Mouse (Mus musculus) heart, embryonic 12.5 days (tissue): ENCODE results near the gene Oxld1. TPM values are rescaled to one million over a fixed set of nuclear protein-coding genes. Genes with fewer than 3 reads are reported as not detected.

Experiments used
- ATAC-seq: fragments of 200-750 bp; cut with Nextera tagmentation; 2 replicates; pipeline ENCODE4 v1.8.0; 2017; ENCODE audit warnings: moderate TSS enrichment, moderate library complexity; ENCODE audit not compliant: insufficient number of reproducible peaks, low FRiP score
- H3K27ac ChIP-seq: fragments of 300-500 bp; sonication (generic); 2 replicates; pipeline ENCODE4 v1.5.1; 2016; ENCODE audit warnings: mild to moderate bottlenecking, moderate library complexity; ENCODE audit not compliant: poor library complexity, severe bottlenecking
- H3K27me3 ChIP-seq: fragments of 300-500 bp; sonication (generic); replicated peaks from 2 replicates; pipeline ENCODE4 v1.6.1; 2016; ENCODE audit warnings: mild to moderate bottlenecking, moderate library complexity
- H3K36me3 ChIP-seq: fragments of 300-500 bp; sonication (generic); 2 replicates; pipeline ENCODE4 v1.6.1; 2016; ENCODE audit warnings: mild to moderate bottlenecking, moderate library complexity
- H3K4me1 ChIP-seq: fragments of 300-500 bp; sonication (generic); replicated peaks from 2 replicates; pipeline ENCODE4 v1.6.1; 2016; ENCODE audit warnings: mild to moderate bottlenecking
- H3K4me2 ChIP-seq: fragments of 300-500 bp; sonication (generic); 2 replicates; pipeline ENCODE4 v1.6.1; 2016; ENCODE audit warnings: mild to moderate bottlenecking, moderate library complexity
- H3K4me3 ChIP-seq: fragments of 300-500 bp; sonication (generic); 2 replicates; pipeline ENCODE4 v1.5.1; 2016; ENCODE audit warnings: mild to moderate bottlenecking
- H3K9ac ChIP-seq: fragments of 300-500 bp; sonication (generic); 2 replicates; pipeline ENCODE4 v1.6.1; 2016; ENCODE audit warnings: mild to moderate bottlenecking, moderate library complexity
- H3K9me3 ChIP-seq: fragments of 300-500 bp; sonication (generic); replicated peaks from 2 replicates; pipeline ENCODE4 v1.6.1; 2016; ENCODE audit warnings: mild to moderate bottlenecking, moderate library complexity
- WGBS: fragments of 180-500 bp; shearing (Covaris S2); methylation state at CpG from one replicate; pipeline ENCODE4 v1.1.7; 2016; 5-methylcytosine and 5-hydroxymethylcytosine counted together
- polyA plus RNA-seq: library from polyadenylated mRNA; unstranded; fragments of >200 nt; fragmentation: Nextera tagmentation; extraction: Ambion mirVana; gene quantifications from 2 replicates; pipeline ENCODE4 v1.2.1, GENCODE M21; 2016

Gene Oxld1
- polyA plus RNA-seq, result 14.9 and 15.2 TPM in 2 replicates

DNA sequence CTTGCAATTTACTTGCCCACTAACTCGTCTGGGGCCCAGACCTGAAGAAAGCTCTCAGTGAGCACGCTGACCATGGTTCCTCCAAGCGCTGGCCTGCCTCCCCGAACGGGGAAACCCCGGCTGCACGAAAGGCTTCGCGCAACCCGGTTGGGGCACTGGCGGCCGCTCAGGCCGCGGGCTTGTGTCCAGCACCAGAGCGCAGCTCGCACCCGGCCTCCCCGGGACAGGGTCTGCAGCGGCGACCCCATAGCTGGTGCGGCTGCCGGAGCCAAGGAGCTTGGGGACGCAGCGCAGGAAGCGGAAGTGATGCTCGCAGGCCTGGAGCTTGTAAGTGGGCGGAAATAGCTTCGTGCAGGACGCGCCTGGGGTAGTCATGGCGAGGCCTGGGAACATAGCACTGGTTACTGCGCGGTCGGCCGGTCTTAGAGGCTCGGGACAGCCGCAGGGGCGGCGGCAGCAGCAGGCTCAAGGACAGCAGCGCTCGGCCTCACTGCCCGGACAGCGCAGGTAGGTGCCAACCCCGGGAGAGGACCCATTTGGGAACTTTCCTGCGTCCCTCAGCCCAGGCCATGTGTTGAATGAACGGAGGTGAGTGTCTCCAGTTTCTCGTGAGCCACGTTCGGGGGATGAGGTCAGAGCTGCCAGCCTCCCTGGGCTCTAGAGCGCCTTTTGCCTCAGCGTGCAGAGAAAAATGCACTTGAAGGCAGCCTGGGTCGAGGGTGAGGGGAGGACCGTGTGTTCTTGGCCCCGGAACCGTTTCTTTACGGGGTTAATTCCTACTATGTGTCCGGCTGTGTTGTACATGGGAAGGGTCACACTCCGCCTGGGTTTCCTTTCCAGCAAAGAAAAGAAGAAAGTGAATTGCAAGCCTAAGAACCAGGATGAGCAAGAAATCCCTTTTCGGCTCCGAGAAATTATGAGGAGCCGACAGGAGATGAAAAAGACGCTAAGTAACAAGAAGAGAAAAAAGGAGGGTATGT lies at the start of gene Oxld1, which contains the start of gene Ccdc137:
Oxld1 (minus strand) TSS at position 297 of the 980 bp plus-strand sequence.
Ccdc137 (plus strand) TSS at position 344 of the 980 bp plus-strand sequence.
- Histone ChIP-seq H3K9ac (peak within 1 kb of the TSS; percentile 92), H3K4me1 (peaks cover 16% of the 10 kb centered on the region), H3K36me3 (peaks cover 39% of the 10 kb centered on the region), H3K27me3 (no peaks in the 10 kb centered on the region), H3K9me3 (no peaks in the 10 kb centered on the region), H3K4me2 (peak within 1 kb of the TSS; percentile 92), H3K4me3 (peak within 1 kb of the TSS; percentile 82), H3K27ac (peak within 1 kb of the TSS; percentile 92)
- ATAC-seq, result peak; percentile 87
- WGBS, result 3% methylated on average over 62 of the region's 62 CpGs

- H3K36me3 ChIP-seq, result no peaks in the 10 kb centered on the region
- 53% methylated on average over 4 of the region's 4 CpGs for WGBS
- H3K27ac ChIP-seq, result no peak overlapping the region
- no peak overlapping the region for H3K4me2 ChIP-seq
- no peak for ATAC-seq
- H3K9ac ChIP-seq, result no peak overlapping the region
- 0 out of 2 replicates have a peak, but pooled peaks cover 5% of the 10 kb centered on the region for H3K27me3 ChIP-seq
- peaks cover 21% of the 10 kb centered on the region for H3K4me1 ChIP-seq
- no peak overlapping the region for H3K4me3 ChIP-seq
- no peaks in the 10 kb centered on the region for H3K9me3 ChIP-seq
Observed at GRCm38 (mm10) chr11:120506899-120507298, 49.0 kb upstream of the Oxld1 start.

DNA sequence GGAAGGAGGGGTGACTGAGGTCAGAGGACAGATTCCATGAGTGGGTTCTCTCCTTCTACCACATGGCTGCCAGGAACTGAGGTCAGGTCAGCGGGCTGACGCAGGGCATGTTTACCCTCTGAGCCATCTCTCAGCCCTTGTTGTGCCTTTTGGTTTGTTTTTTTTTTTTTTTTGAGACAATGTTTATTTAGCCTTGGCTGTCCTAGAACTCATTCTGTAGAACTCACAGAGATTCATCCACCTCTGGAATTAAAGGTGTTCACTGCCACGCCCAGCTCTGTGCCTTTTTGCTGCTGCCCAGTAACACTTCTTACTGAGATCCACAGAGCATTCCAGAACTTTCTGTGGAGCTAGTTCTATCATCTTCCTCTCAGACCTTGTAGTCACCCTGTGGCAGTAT lies 47.8 kb upstream of the Oxld1 start:
- no peak for ATAC-seq
- H3K36me3 ChIP-seq, result no peaks in the 10 kb centered on the region
- H3K27me3 ChIP-seq, result 0 out of 2 replicates have a peak, but pooled peaks cover 5% of the 10 kb centered on the region
- peaks cover 18% of the 10 kb centered on the region for H3K4me1 ChIP-seq
- 78% methylated on average over 3 of the region's 3 CpGs for WGBS
- no peak overlapping the region for H3K4me3 ChIP-seq
- no peak overlapping the region for H3K27ac ChIP-seq
- H3K9ac ChIP-seq, result no peak overlapping the region
- H3K4me2 ChIP-seq, result no peak overlapping the region
- H3K9me3 ChIP-seq, result no peaks in the 10 kb centered on the region

DNA sequence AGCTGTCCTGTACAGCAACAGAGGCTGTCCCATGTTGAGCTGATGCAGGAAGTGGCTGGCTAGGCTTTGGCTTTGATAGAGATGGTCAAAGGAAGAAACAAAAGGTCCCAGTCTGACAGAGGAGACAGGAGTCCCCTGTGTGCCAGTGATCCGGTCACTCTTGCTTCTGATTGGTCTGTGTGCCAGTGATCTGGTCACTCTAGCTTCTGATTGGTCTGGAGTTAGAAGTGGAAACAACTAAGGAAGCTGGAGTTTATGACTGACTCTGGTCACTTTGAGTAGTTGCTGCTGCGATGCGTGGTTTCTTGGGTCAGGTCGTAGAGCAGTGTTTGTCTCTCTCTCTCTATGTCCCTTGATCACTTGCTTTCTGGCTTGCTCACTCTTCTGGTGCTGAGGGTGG lies 43.8 kb upstream of the Oxld1 start:
- 81% methylated on average over 4 of the region's 4 CpGs for WGBS
- H3K36me3 ChIP-seq, result peaks cover 24% of the 10 kb centered on the region
- H3K9ac ChIP-seq, result no peak overlapping the region
- ATAC-seq, result no peak
- H3K4me1 ChIP-seq, result peaks cover 9% of the 10 kb centered on the region
- no peaks in the 10 kb centered on the region for H3K9me3 ChIP-seq
- no peak overlapping the region for H3K27ac ChIP-seq
- H3K4me3 ChIP-seq, result no peak overlapping the region
- no peaks in the 10 kb centered on the region for H3K27me3 ChIP-seq
- no peak overlapping the region for H3K4me2 ChIP-seq

GRCm38 (mm10) chr11:120501018-120501417 lies 43.1 kb upstream of the Oxld1 start:
- WGBS, result 69% methylated on average over 6 of the region's 6 CpGs
- Histone ChIP-seq H3K4me1 (peaks cover 9% of the 10 kb centered on the region), H3K27me3 (no peaks in the 10 kb centered on the region), H3K27ac (no peak overlapping the region), H3K9ac (no peak overlapping the region), H3K4me3 (no peak overlapping the region), H3K9me3 (no peaks in the 10 kb centered on the region), H3K4me2 (no peak overlapping the region), H3K36me3 (peaks cover 30% of the 10 kb centered on the region)
- ATAC-seq, result no peak

DNA sequence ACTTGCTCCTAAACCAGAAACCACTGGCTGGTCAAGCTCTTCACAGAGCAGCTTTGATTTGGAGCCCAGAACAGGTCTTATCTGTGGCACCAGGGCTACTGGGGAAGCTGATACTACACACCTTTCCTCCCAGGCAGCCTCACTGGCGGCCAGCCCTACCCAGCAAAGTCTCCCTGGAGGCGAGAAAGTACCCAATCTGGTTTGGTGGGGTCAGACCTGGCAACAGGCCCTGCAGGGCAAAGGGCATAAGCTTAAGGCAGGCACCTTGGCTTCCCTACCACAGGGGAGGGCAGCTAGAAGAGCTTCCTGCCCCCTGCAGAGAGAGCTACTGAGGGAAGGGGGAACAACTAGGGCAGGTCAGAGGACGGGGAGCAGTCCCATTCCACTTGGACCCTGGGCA lies 42.5 kb upstream of the Oxld1 start:
- no peaks in the 10 kb centered on the region for H3K9me3 ChIP-seq
- no peak overlapping the region for H3K4me2 ChIP-seq
- peaks cover 37% of the 10 kb centered on the region for H3K36me3 ChIP-seq
- no peak overlapping the region for H3K27ac ChIP-seq
- no peak overlapping the region for H3K4me3 ChIP-seq
- peak overlapping the region; percentile 23; the same call in 1 of the 2 replicates for H3K9ac ChIP-seq
- no peaks in the 10 kb centered on the region for H3K27me3 ChIP-seq
- peaks cover 9% of the 10 kb centered on the region for H3K4me1 ChIP-seq
- no peak for ATAC-seq
- 9% methylated on average over 3 of the region's 3 CpGs for WGBS

DNA sequence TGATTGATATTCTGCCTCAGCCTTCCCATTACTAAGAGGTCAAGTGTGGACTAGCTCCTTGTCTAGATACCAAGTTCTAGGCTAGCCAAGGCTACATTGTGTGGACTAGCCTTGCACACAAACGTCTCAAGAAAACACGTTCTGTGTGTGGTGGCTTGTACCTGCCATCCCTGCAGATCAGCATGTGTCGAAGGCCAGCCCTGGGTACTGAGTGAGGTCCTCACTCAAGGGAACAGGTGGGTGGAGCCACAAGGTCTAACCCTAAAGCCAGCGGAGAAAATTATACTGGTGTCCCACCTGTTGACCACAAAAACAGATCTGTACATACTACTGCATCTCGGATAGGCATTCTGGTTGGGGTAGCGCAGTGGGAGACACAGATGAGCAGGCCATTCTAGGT lies 42.0 kb upstream of the Oxld1 start:
- peaks cover 9% of the 10 kb centered on the region for H3K4me1 ChIP-seq
- no peak overlapping the region for H3K27ac ChIP-seq
- ATAC-seq, result no peak
- H3K4me2 ChIP-seq, result no peak overlapping the region
- no peaks in the 10 kb centered on the region for H3K27me3 ChIP-seq
- H3K9ac ChIP-seq, result no peak overlapping the region
- 76% methylated on average over 6 of the region's 6 CpGs for WGBS
- H3K36me3 ChIP-seq, result peaks cover 42% of the 10 kb centered on the region
- H3K4me3 ChIP-seq, result no peak overlapping the region
- no peaks in the 10 kb centered on the region for H3K9me3 ChIP-seq

DNA sequence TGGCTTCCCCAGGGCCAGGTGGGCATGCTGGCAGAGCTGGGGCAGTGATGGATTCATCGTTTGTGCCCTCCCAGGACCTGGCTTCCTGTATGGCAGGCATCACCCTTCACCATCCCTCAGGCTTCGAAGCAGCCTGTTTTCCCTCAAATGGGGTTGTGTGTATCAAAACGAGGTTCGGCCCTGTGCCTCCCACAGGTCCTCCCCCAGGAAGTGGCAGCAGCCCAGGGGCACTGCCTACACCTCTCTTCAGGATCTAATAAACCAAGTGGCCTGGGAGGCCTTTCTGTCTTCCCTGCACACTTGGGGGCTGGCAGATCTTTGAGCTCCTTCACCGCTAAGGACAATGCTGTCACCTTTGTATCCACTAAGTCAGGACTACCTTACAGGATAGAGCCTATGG lies 41.0 kb upstream of the Oxld1 start:
- ATAC-seq, result no peak
- H3K9ac ChIP-seq, result no peak overlapping the region
- H3K27ac ChIP-seq, result no peak overlapping the region
- no peaks in the 10 kb centered on the region for H3K27me3 ChIP-seq
- H3K4me3 ChIP-seq, result no peak overlapping the region
- H3K4me1 ChIP-seq, result peaks cover 9% of the 10 kb centered on the region
- H3K36me3 ChIP-seq, result peaks cover 50% of the 10 kb centered on the region
- H3K4me2 ChIP-seq, result no peak overlapping the region
- 81% methylated on average over 5 of the region's 5 CpGs for WGBS
- no peaks in the 10 kb centered on the region for H3K9me3 ChIP-seq

GRCm38 (mm10) chr11:120498226-120498625 lies 40.4 kb upstream of the Oxld1 start:
- no peak overlapping the region for H3K4me2 ChIP-seq
- no peak for ATAC-seq
- no peak overlapping the region for H3K4me3 ChIP-seq
- peaks cover 50% of the 10 kb centered on the region for H3K36me3 ChIP-seq
- H3K4me1 ChIP-seq, result peaks cover 13% of the 10 kb centered on the region
- H3K9ac ChIP-seq, result no peak overlapping the region
- no peaks in the 10 kb centered on the region for H3K27me3 ChIP-seq
- no peaks in the 10 kb centered on the region for H3K9me3 ChIP-seq
- H3K27ac ChIP-seq, result no peak overlapping the region
- 88% methylated on average over 12 of the region's 12 CpGs for WGBS

- Histone ChIP-seq H3K9ac (no peak overlapping the region), H3K4me2 (no peak overlapping the region), H3K4me3 (no peak overlapping the region), H3K27ac (no peak overlapping the region), H3K27me3 (no peaks in the 10 kb centered on the region), H3K9me3 (no peaks in the 10 kb centered on the region), H3K4me1 (peaks cover 20% of the 10 kb centered on the region), H3K36me3 (peaks cover 50% of the 10 kb centered on the region)
- 84% methylated on average over 3 of the region's 3 CpGs for WGBS
- no peak for ATAC-seq
Observed at GRCm38 (mm10) chr11:120497436-120497835, 39.6 kb upstream of the Oxld1 start.

DNA sequence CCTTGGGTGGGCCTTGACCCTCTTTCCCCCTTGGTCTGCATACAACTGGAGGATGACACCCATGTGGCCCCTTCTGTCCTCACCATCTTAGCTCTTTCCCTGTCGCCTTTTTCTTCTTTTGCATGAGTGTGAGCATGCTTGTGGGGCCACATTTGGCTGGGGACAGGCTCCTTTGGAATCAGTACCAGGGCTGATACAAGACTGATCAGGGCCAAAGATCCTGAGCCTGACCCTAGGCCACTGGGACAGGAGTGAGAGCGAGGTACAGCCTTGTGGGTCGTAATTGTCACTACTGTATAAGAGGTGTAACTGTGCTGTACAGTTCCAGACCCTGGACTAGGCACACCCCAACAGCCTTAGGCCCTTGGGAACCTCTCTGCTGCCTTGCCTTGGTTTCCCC lies 36.0 kb upstream of the Oxld1 start:
- Histone ChIP-seq H3K27me3 (no peaks in the 10 kb centered on the region), H3K4me3 (no peak overlapping the region), H3K4me2 (no peak overlapping the region), H3K4me1 (peaks cover 29% of the 10 kb centered on the region), H3K9me3 (no peaks in the 10 kb centered on the region), H3K36me3 (peaks cover 56% of the 10 kb centered on the region), H3K9ac (no peak overlapping the region), H3K27ac (no peak overlapping the region)
- 80% methylated on average over 3 of the region's 3 CpGs for WGBS
- no peak for ATAC-seq
